Mouse (Mus musculus) CH12.LX (cell line): Measurements from ENCODE around the gene Lhx9. TPM values are rescaled to one million over a fixed set of nuclear protein-coding genes. Genes with fewer than 3 reads are reported as not detected.
A peak's percentile ranks its signal among the peaks of the same experiment; 100 is the strongest.

ENCODE experiments used
- DNase-seq: peaks from one replicate; pipeline ENCODE4 v3.0.0-alpha.2; 2013; ENCODE audit errors: extremely low read depth
- H3K27ac ChIP-seq: 2 replicates; pipeline ENCODE4 v1.5.1; 2012; ENCODE audit warnings: low read depth, mild to moderate bottlenecking, control low read depth, moderate library complexity; ENCODE audit not compliant: insufficient read depth
- H3K27me3 ChIP-seq: replicated peaks from 2 replicates; pipeline ENCODE3; 2012; ENCODE audit warnings: inconsistent platforms
- H3K36me3 ChIP-seq, 2 experiments: replicated peaks in 1 of 2; 2 replicates each; pipeline versions ENCODE3 to v1.6.1; 2012; ENCODE audit warnings: inconsistent platforms in 1 of 2, low read length in 1 of 2, mild to moderate bottlenecking in 1 of 2, mixed read lengths in 1 of 2, moderate library complexity in 1 of 2; ENCODE audit not compliant: control insufficient read depth in 1 of 2, insufficient read depth in 1 of 2
- H3K4me1 ChIP-seq, 2 experiments: 2 replicates each; pipeline ENCODE4 v1.6.1; 2012; ENCODE audit warnings: inconsistent platforms in 1 of 2, moderate library complexity in 1 of 2; ENCODE audit not compliant: insufficient read depth in 2 of 2, control insufficient read depth in 1 of 2
- H3K4me2 ChIP-seq: 2 replicates; pipeline ENCODE4 v1.6.1; 2012; ENCODE audit warnings: low read depth, mild to moderate bottlenecking, control low read depth; ENCODE audit not compliant: poor library complexity, insufficient read depth, severe bottlenecking
- H3K4me3 ChIP-seq, 3 experiments: fragments of 150-350 bp in 1 of 3; sonication (generic) in 1 of 3; replicated peaks in 1 of 3; 2 replicates each; pipeline versions ENCODE3 to v1.5.1; 2011 to 2012; ENCODE audit warnings: low read depth in 2 of 3, low read length in 2 of 3, mild to moderate bottlenecking in 2 of 3, moderate library complexity in 2 of 3, control low read depth in 1 of 3, improper control_type of control experiment in 1 of 3, inconsistent platforms in 1 of 3, mixed read lengths in 1 of 3; ENCODE audit not compliant: poor library complexity in 1 of 3
- H3K79me2 ChIP-seq: replicated peaks from 2 replicates; pipeline ENCODE4 v1.6.1; 2012; ENCODE audit warnings: mild to moderate bottlenecking, moderate library complexity; ENCODE audit not compliant: control insufficient read depth, poor library complexity, insufficient read depth, severe bottlenecking; ENCODE audit errors: extremely low read depth
- H3K9ac ChIP-seq: 2 replicates; pipeline ENCODE4 v1.6.1; 2012; ENCODE audit warnings: low read depth, mild to moderate bottlenecking, control low read depth, moderate library complexity; ENCODE audit not compliant: insufficient read depth
- H3K9me3 ChIP-seq: replicated peaks from 2 replicates; pipeline ENCODE3; 2012; ENCODE audit warnings: low read length, inconsistent platforms, mixed read lengths
- BHLHE40 ChIP-seq: IDR thresholded peaks from 2 replicates; pipeline ENCODE4 v1.6.1; 2011; ENCODE audit warnings: mild to moderate bottlenecking, low read depth, low read length, improper control_type of control experiment
- CHD2 ChIP-seq: IDR thresholded peaks from 2 replicates; pipeline ENCODE4 v1.6.1; 2011; ENCODE audit warnings: low read length, improper control_type of control experiment
- CTCF ChIP-seq, 2 experiments: IDR thresholded peaks in 1 of 2; conservative IDR thresholded peaks in 1 of 2; 2 replicates each; pipeline ENCODE4 v1.5.1; 2011 to 2012; ENCODE audit warnings: low read depth in 2 of 2, low read length in 2 of 2, improper control_type of control experiment in 1 of 2, inconsistent platforms in 1 of 2, mild to moderate bottlenecking in 1 of 2, moderate library complexity in 1 of 2
- ELF1 ChIP-seq: IDR thresholded peaks from 2 replicates; pipeline ENCODE4 v1.6.1; 2014; ENCODE audit warnings: low read depth, mild to moderate bottlenecking, inconsistent platforms, low read length, improper control_type of control experiment
- MYC ChIP-seq: IDR thresholded peaks from 2 replicates; pipeline ENCODE4 v1.6.1; 2011; ENCODE audit warnings: low read depth, mild to moderate bottlenecking, improper control_type of control experiment, low read length
- POLR2A ChIP-seq: IDR thresholded peaks from 2 replicates; pipeline ENCODE4 v1.6.1; 2011; ENCODE audit warnings: low read depth, mild to moderate bottlenecking, improper control_type of control experiment, low read length
- RAD21 ChIP-seq: IDR thresholded peaks from 2 replicates; pipeline ENCODE4 v1.6.1; 2011; ENCODE audit warnings: low read depth, mild to moderate bottlenecking, low read length, improper control_type of control experiment, moderate library complexity
- SIN3A ChIP-seq: IDR thresholded peaks from 2 replicates; pipeline ENCODE4 v1.6.1; 2012; ENCODE audit warnings: low read length, improper control_type of control experiment, inconsistent platforms
- SMC3 ChIP-seq: IDR thresholded peaks from 2 replicates; pipeline ENCODE4 v1.6.1; 2011; ENCODE audit warnings: low read depth, low read length, improper control_type of control experiment
- TBP ChIP-seq: conservative IDR thresholded peaks from 2 replicates; pipeline ENCODE4 v1.6.1; 2011; ENCODE audit warnings: low read depth, low read length, improper control_type of control experiment
- USF1 ChIP-seq: IDR thresholded peaks from 2 replicates; pipeline ENCODE4 v1.6.1; 2014; ENCODE audit warnings: low read depth, mild to moderate bottlenecking, inconsistent platforms, low read length, improper control_type of control experiment
- ZC3H11A ChIP-seq: IDR thresholded peaks from 2 replicates; pipeline ENCODE4 v1.6.1; 2012; ENCODE audit warnings: low read depth, mild to moderate bottlenecking, inconsistent platforms, low read length, improper control_type of control experiment
- ZMIZ1 ChIP-seq: IDR thresholded peaks from 2 replicates; pipeline ENCODE4 v1.6.1; 2012; ENCODE audit warnings: low read depth, mild to moderate bottlenecking, inconsistent platforms, low read length, improper control_type of control experiment
- dilution Hi-C: fragments of 300-500 bp; cut with MboI; formaldehyde crosslinking; loops from 2 replicates; pipeline ENCODE4 v1.14.3; 2020; ENCODE audit warnings: low sequenced_read_pairs; ENCODE audit not compliant: extremely low pct_unique_long_range_greater_than_20kb, extremely low pct_ligation_motif_present
- in situ Hi-C: fragments of 300-500 bp; cut with MboI; formaldehyde crosslinking; loops from 3 replicates; pipeline ENCODE4 v1.14.3; 2019; ENCODE audit warnings: low sequenced_read_pairs, low pct_ligation_motif_present, low pct_unique_long_range_greater_than_20kb, mixed read lengths
- polyA plus RNA-seq: library from polyadenylated mRNA; unstranded; fragments of >175 nt; gene quantifications from 2 replicates; pipeline ENCODE4 v1.2.1, GENCODE M21; 2012; ENCODE audit warnings: low read depth; ENCODE audit not compliant: insufficient read length
- total RNA-seq, 2 experiments: library from RNA; depleted of rRNA; stranded (reverse); fragments of 300-350 nt in 1 of 2; fragments of >200 nt in 1 of 2; gene quantifications; 2 replicates each; pipeline ENCODE4 v1.2.3; 2012 to 2014

The Lhx9 gene
- total RNA-seq (2012; rRNA removed) (0.21 TPM in 2 replicates), total RNA-seq (2014; rRNA removed) (0.09 and 0.16 TPM in 2 replicates), polyA plus RNA-seq (0.23 and 0.34 TPM in 2 replicates)

DNA sequence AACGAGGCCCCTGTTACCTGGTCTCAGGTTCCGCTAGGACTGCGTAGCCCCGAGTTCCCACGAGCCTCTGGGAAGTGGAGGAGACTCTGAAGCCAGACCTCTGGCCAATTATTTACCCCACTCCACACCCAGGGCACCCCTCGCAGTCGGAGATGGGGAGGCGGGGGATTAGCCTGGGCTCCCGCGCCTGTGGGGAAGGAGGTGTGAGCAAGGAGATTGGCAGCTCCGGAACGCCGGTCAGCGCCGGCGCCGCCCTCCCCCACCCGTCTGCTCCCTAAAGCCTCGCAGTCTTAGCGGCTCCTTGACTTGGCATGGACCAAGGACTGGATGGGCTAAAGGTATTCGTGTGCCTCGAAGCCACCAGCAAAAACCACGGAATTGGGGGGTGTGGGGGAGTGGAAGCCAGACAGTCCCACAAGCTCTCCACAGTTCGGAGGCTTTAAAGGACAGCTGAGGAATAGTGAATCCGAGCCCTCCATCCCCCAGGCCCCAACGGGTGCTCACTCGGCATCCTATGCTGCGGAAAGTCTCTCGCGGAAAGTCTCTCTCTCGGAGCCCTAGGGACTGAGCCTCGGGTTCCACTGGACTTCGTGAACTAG, at the start of gene Lhx9:
Gene Lhx9, minus strand, starts transcription at position 67 of the 599 bp plus-strand sequence.
- Histone ChIP-seq H3K79me2 (no peaks in the 10 kb centered on the region), H3K9ac (no peak within 1 kb of the TSS), H3K9me3 (no peaks in the 10 kb centered on the region), H3K27me3 (no peaks in the 10 kb centered on the region), H3K4me2 (no peak within 1 kb of the TSS), H3K36me3 (peaks cover 4 to 14% of the 10 kb centered on the region in 2 experiments), H3K4me3 (no peak within 1 kb of the TSS), H3K4me1 (no peaks in the 10 kb centered on the region; a peak in 1 of 4 replicates), H3K27ac (no peak within 1 kb of the TSS)
- DNase-seq = no peak
- TF ChIP-seq POLR2A (no peak), MYC (no peak), SIN3A (no peak), ELF1 (no peak), BHLHE40 (no peak), SMC3 (no peak), CHD2 (no peak), ZC3H11A (no peak), TBP (no peak), USF1 (no peak)
- in situ Hi-C loops (loop anchor here (25.0 kb wide), 2 partner anchors 239 to 314 kb away; no protein-coding TSS in a partner anchor), dilution Hi-C loops (no loop called here)

DNA sequence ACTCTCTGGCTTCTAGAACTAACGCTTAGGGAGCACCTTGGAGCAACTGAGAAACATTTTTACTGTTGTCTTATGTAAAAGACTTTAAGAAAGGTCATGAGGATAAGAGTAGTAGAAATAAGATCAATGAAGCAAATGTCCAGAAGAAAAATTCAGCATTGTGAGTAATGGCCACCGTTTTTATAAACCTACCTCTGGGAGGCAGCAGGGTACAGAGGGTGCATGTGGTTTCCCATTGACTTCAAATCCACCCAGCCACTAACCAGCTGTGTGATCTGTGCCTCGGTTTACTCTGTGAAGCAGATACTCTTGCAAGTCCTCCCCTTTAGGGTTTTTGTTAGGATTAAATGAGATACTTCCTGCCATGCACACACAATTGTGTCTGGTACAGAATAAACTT, 47.7 kb upstream of the Lhx9 start:
- in situ Hi-C loops = no loop called here
- peak; percentile 66 for TF ChIP-seq RAD21
- TF ChIP-seq CTCF (conservative IDR thresholded peaks at IDR 0.05 in 1 of 2, IDR thresholded peaks at IDR 0.05 in 1 of 2; ENCODE audit: low read depth in 2 of 2, low read length in 2 of 2) = peak in 1 of 2 experiments; percentile 59; a peak in 2 of 4 replicates
- no peak for TF ChIP-seq ZMIZ1
- TF ChIP-seq SMC3 = peak; percentile 50
- TF ChIP-seq, all 38 proteins: peak for 3
- H3K4me3 ChIP-seq = no peak overlapping the region
- DNase-seq = no peak
- no peaks in the 10 kb centered on the region for H3K79me2 ChIP-seq
- no peaks in the 10 kb centered on the region for H3K27me3 ChIP-seq
- peaks cover 0 to 5% of the 10 kb centered on the region in 2 experiments; a peak in 1 of 4 replicates for H3K4me1 ChIP-seq
- no peaks in the 10 kb centered on the region for H3K9me3 ChIP-seq
- no peaks in the 10 kb centered on the region for H3K36me3 ChIP-seq
- dilution Hi-C loops = no loop called here
- H3K27ac ChIP-seq = no peak overlapping the region
- H3K9ac ChIP-seq = no peak overlapping the region
- H3K4me2 ChIP-seq = no peak overlapping the region
